Mouse (Mus musculus): ENCODE data around the gene Ube2q2.

DNA sequence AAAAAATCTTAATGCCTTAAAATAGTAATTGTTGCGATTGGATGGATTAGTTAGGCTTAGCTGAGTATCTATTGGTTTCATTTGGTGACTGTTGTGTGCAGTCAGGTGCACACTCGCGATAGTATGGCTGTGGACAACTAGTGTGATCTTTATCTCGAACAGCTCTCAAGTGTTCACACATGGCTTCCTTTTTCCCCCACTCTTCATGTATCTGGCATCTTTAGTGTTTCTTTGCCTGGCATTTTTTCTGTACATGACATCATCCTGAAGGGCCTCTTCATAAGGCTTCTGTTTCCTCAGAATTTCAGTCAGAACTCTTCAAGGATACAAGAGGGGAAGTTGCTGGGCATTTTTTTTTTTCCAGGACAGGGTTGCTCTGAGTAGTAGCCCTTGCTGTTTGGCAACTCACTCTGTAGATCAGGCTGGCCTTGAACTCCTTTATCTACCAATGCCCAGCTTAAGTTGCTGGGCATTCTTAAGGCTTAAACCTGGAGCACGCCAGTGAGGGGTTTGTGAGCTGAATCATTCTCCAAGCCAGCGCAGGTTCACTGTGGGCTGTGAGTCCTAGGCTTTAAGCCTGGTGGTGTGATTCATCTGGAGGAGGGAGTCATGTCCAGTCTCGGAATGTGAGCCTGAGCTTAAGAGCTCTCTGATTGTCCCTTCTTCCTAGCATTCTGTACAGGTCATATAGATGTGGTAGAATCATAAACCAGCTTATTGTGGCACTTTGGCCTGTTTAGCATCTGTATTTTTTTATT is 22.2 kb downstream of the Ube2q2 start:
- TF ChIP-seq POLR2A (IDR thresholded peaks at IDR 0.05; ENCODE audit: borderline replicate concordance, low read depth, low read length) (no peak), CTCF (IDR thresholded peaks at IDR 0.05; ENCODE audit: low read depth, low read length) (no peak)
